8 mouse cellular contexts compared by ENCODE assay signal in the genomic region with DNA sequence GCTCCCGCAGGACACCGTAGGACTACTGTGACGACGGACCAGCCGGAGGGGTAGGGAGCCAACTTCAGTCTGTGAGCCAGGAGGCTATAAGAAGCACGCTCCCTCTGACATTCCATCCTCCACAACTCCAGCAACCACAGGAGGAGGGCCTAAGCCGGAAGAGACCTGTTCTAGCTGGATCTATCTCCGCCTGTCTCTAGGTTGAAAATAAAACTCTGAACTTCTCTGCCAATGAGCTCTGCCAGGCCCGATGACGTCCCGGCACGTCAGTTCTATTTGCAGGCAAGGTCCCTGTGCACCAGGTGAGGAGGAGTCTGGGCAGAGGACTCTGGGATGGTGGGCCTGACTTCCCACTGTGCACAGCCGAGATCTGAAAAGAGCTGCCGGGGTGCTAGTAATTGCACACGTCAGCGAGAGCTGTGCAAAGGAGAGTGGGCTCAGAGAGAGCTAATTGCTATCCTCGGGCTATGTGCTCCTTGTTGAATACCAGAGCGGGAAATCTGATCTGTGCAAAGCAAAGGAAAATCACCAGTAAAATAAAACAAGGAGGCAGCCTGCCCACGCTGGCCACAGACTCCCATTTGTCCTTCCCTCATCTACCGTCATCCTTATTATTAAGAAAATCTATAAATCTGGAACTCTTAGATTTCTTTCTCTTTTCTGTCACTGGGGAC. TPM values are rescaled to one million over a fixed set of nuclear protein-coding genes. Genes with fewer than 3 reads are reported as not detected.
DNase-seq lines count a peak whose midpoint lies in the region; ATAC-seq and TF ChIP-seq lines count a peak whose summit lies in the region.

No protein-coding gene starts in this region.

- peak; percentile 77 for DNase-seq in CD4-positive helper T cell, adult 2 months (ENCODE audit: low read depth, low spot score)
- DNase-seq in brain, embryonic 14.5 days (ENCODE audit: low read depth), result peak; percentile 95
- DNase-seq in forebrain, embryonic 11.5 days (ENCODE audit: low spot score), result peak; percentile 90
- DNase-seq in kidney, postnatal 0 days (ENCODE audit: low spot score), result peak; percentile 89
- DNase-seq in liver, embryonic 11.5 days (ENCODE audit: low spot score), result peak; percentile 69
- peak; percentile 94 for DNase-seq in telencephalon, adult 2 months (ENCODE audit: low read depth, low spot score)

- peak overlapping the region; percentile 93 for H3K27ac ChIP-seq in forebrain, embryonic 11.5 days (ENCODE audit: low read depth, low read length)
- H3K27ac ChIP-seq in heart, embryonic 15.5 days, result peak overlapping the region; percentile 93
- peak overlapping the region; percentile 94 for H3K27ac ChIP-seq in kidney, postnatal 0 days
- H3K27ac ChIP-seq in liver, embryonic 11.5 days (ENCODE audit: low read depth, low read length), result peak overlapping the region; percentile 86

- 2% methylated on average over 20 of the region's 20 CpGs for WGBS in forebrain, embryonic 11.5 days
- 9% methylated on average over 20 of the region's 20 CpGs for WGBS in heart, embryonic 15.5 days
- 7% methylated on average over 20 of the region's 20 CpGs for WGBS in kidney, postnatal 0 days
- 23% methylated on average over 20 of the region's 20 CpGs for WGBS in liver, embryonic 11.5 days

- peak; percentile 84 for ATAC-seq in forebrain, embryonic 11.5 days (replicated peaks; ENCODE audit: low FRiP score)
- ATAC-seq in heart, embryonic 15.5 days (replicated peaks; ENCODE audit: insufficient number of reproducible peaks, insufficient read depth, low FRiP score, low read depth), result peak; percentile 79
- peak; percentile 91 for ATAC-seq in kidney, postnatal 0 days (replicated peaks; ENCODE audit: low FRiP score, low read depth)
- ATAC-seq in liver, embryonic 11.5 days (replicated peaks; ENCODE audit: low FRiP score), result peak; percentile 61
- ATAC-seq in monocyte, adult 5-6 weeks (replicated peaks; ENCODE audit: insufficient number of reproducible peaks, low FRiP score, low TSS enrichment, poor library complexity, severe bottlenecking), result peak; percentile 54; the same call in 1 of the 2 replicates

- no peaks in the 10 kb centered on the region for H3K9me3 ChIP-seq in forebrain, embryonic 11.5 days (ENCODE audit: control insufficient read depth, low read length)
- no peaks in the 10 kb centered on the region for H3K9me3 ChIP-seq in heart, embryonic 15.5 days (replicated peaks)
- no peaks in the 10 kb centered on the region for H3K9me3 ChIP-seq in kidney, postnatal 0 days (replicated peaks; ENCODE audit: low read length)
- no peaks in the 10 kb centered on the region for H3K9me3 ChIP-seq in liver, embryonic 11.5 days (ENCODE audit: control insufficient read depth, low read length)

- TF ChIP-seq POLR2A in brain, embryonic 14.5 days (IDR thresholded peaks at IDR 0.05; ENCODE audit: borderline replicate concordance, extremely low read depth, insufficient read depth, insufficient read length, poor library complexity, severe bottlenecking), result peak; percentile 13; the same call in 1 of the 2 replicates

- TF ChIP-seq CTCF in brain, embryonic 14.5 days (IDR thresholded peaks at IDR 0.05; ENCODE audit: borderline replicate concordance, extremely low read depth, insufficient read depth, insufficient read length), result no peak
- TF ChIP-seq CTCF in kidney, postnatal 0 days (IDR thresholded peaks at IDR 0.05; ENCODE audit: low read depth), result no peak

- H3K4me1 ChIP-seq in forebrain, embryonic 11.5 days (replicated peaks; ENCODE audit: control insufficient read depth, insufficient read depth, low read length), result peaks cover 36% of the 10 kb centered on the region
- H3K4me1 ChIP-seq in heart, embryonic 15.5 days (replicated peaks), result peaks cover 41% of the 10 kb centered on the region
- H3K4me1 ChIP-seq in kidney, postnatal 0 days (replicated peaks; ENCODE audit: insufficient read depth, low read length), result peaks cover 33% of the 10 kb centered on the region
- H3K4me1 ChIP-seq in liver, embryonic 11.5 days (replicated peaks; ENCODE audit: control insufficient read depth, insufficient read depth, low read length), result peaks cover 35% of the 10 kb centered on the region

- no peaks in the 10 kb centered on the region for H3K36me3 ChIP-seq in forebrain, embryonic 11.5 days (ENCODE audit: control insufficient read depth, insufficient read depth, low read length)
- H3K36me3 ChIP-seq in heart, embryonic 15.5 days, result peaks cover 3% of the 10 kb centered on the region; the same call in 1 of the 2 replicates
- 0 out of 2 replicates have a peak, but pooled peaks cover 3% of the 10 kb centered on the region for H3K36me3 ChIP-seq in kidney, postnatal 0 days (ENCODE audit: insufficient read depth, low read length)
- H3K36me3 ChIP-seq in liver, embryonic 11.5 days (ENCODE audit: control insufficient read depth, insufficient read depth, low read length), result no peaks in the 10 kb centered on the region

- peak overlapping the region; percentile 55 for H3K4me2 ChIP-seq in forebrain, embryonic 11.5 days (ENCODE audit: low read depth, low read length, severe bottlenecking)
- H3K4me2 ChIP-seq in heart, embryonic 15.5 days, result peak overlapping the region; percentile 66
- peak overlapping the region; percentile 57 for H3K4me2 ChIP-seq in kidney, postnatal 0 days (ENCODE audit: low read length)
- H3K4me2 ChIP-seq in liver, embryonic 11.5 days, result peak overlapping the region; percentile 69

- peak overlapping the region; percentile 54 for H3K9ac ChIP-seq in forebrain, embryonic 11.5 days (ENCODE audit: low read length)
- H3K9ac ChIP-seq in heart, embryonic 15.5 days, result peak overlapping the region; percentile 39
- H3K9ac ChIP-seq in kidney, postnatal 0 days (ENCODE audit: low read depth, low read length), result peak overlapping the region; percentile 46
- peak overlapping the region; percentile 60 for H3K9ac ChIP-seq in liver, embryonic 11.5 days (ENCODE audit: low read depth, low read length)

- H3K4me3 ChIP-seq in forebrain, embryonic 11.5 days (ENCODE audit: low read depth, low read length), result peak overlapping the region; percentile 21
- H3K4me3 ChIP-seq in heart, embryonic 15.5 days, result peak overlapping the region; percentile 45
- H3K4me3 ChIP-seq in kidney, postnatal 0 days (replicated peaks; ENCODE audit: low read depth, low read length), result peak overlapping the region; percentile 23
- peak overlapping the region; percentile 42 for H3K4me3 ChIP-seq in liver, embryonic 11.5 days (ENCODE audit: low read depth, low read length)

- no peaks in the 10 kb centered on the region for H3K27me3 ChIP-seq in forebrain, embryonic 11.5 days (ENCODE audit: control insufficient read depth, insufficient read depth, low read length)
- no peaks in the 10 kb centered on the region for H3K27me3 ChIP-seq in heart, embryonic 15.5 days
- no peaks in the 10 kb centered on the region for H3K27me3 ChIP-seq in kidney, postnatal 0 days (ENCODE audit: insufficient read depth, low read length)
- H3K27me3 ChIP-seq in liver, embryonic 11.5 days (replicated peaks; ENCODE audit: control insufficient read depth, insufficient read depth, low read length), result no peaks in the 10 kb centered on the region

RNA-seq across cellular contexts. Expression of a gene that starts 58.7 kb away (rescaled TPM):
- polyA plus RNA-seq in brain, embryonic 14.5 days (2012; rRNA removed), result 5.5 and 12.7 TPM in 2 replicates
- 7.0 and 7.5 TPM in 2 replicates for polyA plus RNA-seq in forebrain, embryonic 11.5 days (2014; fragmentation: Nextera tagmentation; extraction: Ambion mirVana)
- 1.9 and 2.9 TPM in 2 replicates for polyA plus RNA-seq in heart, embryonic 15.5 days (2015; fragmentation: Nextera tagmentation; extraction: Ambion mirVana)
- polyA plus RNA-seq in kidney, postnatal 0 days (2015; fragmentation: Nextera tagmentation; extraction: Ambion mirVana), result 5.4 and 5.7 TPM in 2 replicates
- polyA plus RNA-seq in liver, embryonic 11.5 days (2014; fragmentation: Nextera tagmentation; extraction: Ambion mirVana), result 2.9 and 3.1 TPM in 2 replicates
- total RNA-seq in monocyte, adult 5-6 weeks (2017), result 5.8 to 12.7 TPM (median 8.5 TPM) in 3 replicates

Comparison
In these comparisons a context has a peak if more than half of its experiments do, and no peak if none do; other contexts are left out.
1. Peak in every context shown above with its lines: DNase-seq, ATAC-seq, H3K4me3 ChIP-seq and H3K27ac ChIP-seq.